Mouse (Mus musculus): ENCODE data around the gene Cd82.

The Cd82 gene

DNA sequence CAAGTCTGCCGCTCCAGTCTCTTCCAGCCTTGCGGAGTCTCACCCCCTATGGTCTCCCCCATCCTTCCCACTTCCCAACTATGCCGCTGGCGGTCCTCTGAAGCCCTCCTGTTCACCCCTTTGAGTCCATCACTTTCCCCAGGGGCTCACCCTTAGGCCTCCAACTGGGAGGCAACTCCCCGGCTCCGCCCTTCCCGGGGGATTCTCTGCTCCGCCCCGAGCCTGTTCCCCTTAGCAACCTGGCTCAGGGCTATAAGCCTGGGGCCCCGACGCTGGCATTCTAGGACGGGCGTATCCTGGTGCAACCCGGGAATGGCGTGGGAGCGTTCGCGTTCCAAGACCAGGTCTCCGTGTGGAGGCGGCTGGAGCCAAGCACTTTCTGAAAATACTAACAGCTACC lies at the start of gene Cd82:
Gene Cd82, minus strand, starts transcription at position 381 of the 400 bp plus-strand sequence.
- peak; percentile 79 for DNase-seq

DNA sequence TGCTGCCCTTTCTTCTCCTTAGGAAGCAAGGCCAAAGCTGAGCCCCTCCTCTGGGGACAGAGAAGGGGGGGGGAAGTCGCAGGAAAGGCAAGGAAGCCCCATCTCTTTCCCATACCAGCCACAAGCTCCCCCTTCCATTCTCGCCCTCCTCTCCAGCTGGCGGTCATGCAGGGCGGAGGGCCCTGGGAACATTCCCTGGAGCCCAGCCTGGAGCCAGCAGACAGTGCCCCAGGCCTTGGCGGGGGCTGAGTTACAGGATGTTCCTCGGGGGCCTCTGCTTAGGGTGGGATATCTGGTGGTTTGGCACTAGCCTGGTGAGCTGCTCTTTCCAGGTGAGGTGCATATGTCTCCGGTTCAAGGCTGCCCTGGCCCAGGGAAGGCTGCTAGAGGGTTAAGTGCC lies 49.2 kb upstream of the Cd82 start:
- no peak for DNase-seq

DNA sequence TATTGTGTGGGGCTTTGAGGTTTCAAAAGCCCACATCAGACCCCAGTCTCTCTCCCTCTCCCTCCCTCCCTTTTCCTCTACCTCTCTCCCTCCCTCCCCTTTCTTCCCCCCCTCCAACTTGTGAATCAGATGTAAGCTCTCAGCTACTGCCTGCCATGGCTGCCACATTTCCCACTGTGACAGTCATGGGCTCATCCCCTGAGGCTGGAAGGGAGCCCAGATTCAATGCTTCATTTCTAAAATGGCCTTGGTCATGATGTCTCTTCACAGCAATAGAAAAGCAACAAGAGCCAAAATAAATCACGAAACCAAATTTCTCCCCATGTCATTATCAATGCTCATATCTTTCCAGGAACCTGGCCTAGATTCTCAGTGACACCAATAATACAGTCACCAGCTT lies 47.9 kb upstream of the Cd82 start:
- no peak for DNase-seq

DNA sequence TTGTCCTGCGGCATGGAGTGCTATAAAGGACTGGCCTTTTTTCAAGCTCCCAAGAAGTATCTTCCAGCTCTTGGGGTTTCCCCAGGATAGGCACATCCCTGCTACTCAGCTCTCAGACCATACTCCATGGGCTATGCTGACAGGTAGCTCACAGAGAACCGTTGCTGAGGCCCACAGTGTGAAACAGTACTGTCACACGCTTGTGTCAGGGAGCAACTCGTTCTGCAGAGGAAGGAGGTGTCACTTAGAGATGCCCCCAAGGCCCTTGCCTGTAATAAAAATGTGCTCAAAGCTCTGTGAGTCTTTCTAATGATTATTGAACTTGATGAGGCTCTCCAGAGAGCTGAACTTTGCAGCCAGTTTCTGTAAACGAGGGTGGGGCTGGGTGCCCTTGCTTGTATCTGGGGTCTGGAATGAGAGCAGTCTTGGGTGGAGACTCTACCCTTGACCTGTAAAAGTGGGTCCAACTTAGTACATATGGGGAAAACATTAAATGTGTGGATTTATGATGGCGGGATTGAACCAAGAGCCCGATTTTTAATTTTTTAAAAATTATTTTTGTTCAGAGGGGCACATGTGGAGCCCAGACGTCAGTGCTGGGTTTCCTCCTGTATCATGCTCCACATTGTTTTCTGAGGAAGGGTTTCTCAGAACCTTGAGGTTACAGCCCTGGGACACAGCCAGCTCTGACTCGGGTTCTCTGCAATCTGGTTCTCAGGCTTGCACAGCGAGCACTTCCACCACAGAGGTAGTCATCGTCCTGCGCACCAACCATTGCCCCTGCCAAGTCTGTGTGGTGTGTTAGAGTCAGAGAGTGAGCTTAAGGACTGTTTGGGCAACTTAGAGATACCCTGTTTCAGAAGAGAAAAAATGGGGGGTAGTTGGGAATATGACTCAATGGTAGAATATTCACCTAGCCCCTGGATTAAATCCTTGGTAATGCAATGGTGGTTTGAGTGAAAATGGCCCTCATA lies 47.1 kb upstream of the Cd82 start:
- DNase-seq, result no peak

DNA sequence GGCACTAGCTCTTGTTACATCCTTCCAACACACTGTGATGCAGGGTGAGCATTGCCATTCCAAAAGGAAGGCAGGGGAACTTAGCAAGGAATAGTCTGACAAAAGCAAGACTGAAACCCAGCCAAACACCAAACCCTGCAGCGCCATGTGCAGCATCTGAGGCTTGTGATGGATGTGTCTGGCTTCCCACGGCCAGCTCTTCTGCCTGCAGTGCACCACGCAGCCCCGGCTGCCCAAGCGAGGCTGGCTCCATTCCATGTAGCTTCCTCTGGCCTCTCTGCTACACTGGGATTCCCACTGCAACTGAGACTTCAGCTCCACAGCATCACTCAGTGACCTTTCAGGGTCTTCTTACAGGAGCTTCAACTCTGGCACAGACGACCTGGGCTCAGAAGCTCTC lies 42.2 kb upstream of the Cd82 start:
- no peak for DNase-seq

DNA sequence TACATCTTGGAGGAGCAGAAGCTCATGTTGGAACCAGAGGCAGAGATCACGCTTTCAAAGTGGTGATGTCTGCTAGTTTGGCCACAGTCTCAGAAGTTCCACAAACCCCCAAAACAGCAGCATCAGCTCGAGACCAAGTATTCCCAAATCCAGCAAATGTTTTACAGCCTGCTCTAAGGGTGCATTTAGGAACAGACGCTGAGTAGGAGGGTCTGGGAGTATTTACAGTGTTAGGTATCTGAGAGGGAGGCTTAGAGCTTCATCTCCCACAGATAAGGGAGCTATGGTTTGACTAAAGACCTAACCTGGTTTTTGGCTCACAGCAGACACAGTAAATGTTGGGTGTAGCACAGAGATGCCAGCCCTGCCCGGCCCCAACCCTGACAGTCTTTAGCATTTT lies 40.4 kb upstream of the Cd82 start:
- DNase-seq, result no peak

DNA sequence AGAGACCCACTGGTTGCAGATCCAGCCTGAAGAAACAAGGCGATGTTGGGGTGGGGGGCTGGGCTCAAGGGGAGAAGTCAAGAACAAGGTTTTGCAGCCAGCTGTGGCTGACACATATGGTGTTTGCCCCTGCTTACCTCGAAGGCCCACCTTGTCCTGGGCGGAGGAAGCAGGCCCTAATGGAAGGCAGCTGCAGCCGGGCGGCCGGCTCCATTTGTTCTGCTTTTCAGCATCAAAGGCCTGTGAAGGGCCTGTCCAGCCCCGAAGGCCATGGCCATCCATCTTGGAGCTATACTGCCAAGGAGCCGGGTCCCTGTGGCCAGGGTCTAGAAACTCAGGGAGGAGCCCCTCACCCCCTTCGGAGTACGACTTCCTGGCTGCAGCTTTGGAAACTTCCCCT lies 38.4 kb upstream of the Cd82 start:
- DNase-seq, result peak; percentile 78

DNA sequence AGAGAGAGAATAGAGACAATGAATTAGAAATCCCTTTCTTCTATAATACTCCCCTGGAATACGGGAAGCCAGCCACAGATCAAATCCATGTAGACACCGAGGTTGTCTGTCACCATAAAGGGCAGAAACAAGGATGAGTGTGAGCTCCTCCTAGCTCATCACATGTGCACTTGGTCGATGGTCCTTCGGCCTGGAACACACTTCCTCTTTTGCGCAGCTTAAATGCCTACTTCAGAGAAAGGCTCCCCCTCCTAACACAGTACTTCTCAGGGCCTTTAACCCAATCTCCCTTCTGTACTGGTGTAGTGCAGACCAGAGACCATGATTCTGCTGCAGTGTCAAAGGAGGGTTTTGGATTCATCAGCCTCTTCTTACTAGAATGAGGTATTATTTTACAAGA lies 34.3 kb upstream of the Cd82 start:
- DNase-seq, result no peak

DNA sequence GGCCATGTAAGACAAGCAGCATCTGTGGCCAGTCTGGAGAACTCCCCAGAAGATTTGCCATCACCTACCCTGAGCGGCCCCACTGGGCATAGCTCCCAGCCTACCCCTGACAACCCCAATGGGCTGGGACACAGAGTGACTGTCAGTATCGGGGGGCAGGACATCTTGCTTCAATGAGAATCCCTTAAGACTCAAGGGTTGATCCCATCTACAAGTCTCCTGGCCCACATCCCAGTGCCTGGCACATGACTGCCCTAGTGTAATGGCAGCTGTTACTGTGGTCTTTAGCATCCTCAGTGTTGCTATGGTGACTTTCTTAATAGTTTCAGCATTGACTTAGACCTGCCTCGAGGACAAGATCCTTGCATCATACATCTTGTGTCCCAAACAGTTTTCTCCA lies 32.2 kb upstream of the Cd82 start:
- DNase-seq, result no peak

DNA sequence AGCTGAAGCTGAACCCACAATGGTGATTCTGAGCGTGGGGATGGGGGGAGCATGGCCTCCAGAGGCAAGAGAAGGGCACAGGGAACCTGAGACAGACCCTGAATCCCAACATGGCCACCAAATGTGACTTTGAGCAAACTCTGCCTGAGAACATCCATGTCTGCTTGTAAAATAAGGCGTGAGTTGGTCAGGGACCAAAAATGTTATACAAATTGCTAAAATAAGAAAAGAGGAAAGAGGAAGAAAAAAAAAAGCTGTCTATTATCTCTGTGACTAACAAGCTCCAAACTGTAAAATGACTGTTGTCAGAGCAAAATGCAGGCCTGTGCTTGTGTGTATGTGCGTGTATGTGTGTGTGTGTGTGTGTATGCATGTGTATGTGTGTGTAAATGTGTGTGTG lies 30.6 kb upstream of the Cd82 start:
- DNase-seq, result no peak

DNA sequence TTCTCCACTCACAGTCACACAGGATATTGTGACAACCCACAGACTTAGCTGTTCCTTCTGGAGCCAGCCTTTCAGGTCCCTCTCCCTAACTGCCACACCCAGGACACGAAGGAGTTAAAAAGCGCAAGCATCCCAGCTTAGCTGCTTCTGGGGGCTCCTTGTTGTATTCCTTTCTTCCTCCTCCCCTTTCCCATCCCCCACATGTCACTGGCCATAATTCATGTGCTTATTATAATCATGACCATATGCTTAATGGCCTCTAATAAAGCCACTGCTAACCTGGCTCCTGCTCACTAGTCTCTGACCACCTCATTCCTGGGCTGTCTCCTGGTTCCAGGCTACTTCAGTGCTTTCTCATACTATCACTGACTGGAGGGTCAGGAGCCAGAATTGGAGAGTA lies 27.6 kb upstream of the Cd82 start:
- DNase-seq, result peak; percentile 72

DNA sequence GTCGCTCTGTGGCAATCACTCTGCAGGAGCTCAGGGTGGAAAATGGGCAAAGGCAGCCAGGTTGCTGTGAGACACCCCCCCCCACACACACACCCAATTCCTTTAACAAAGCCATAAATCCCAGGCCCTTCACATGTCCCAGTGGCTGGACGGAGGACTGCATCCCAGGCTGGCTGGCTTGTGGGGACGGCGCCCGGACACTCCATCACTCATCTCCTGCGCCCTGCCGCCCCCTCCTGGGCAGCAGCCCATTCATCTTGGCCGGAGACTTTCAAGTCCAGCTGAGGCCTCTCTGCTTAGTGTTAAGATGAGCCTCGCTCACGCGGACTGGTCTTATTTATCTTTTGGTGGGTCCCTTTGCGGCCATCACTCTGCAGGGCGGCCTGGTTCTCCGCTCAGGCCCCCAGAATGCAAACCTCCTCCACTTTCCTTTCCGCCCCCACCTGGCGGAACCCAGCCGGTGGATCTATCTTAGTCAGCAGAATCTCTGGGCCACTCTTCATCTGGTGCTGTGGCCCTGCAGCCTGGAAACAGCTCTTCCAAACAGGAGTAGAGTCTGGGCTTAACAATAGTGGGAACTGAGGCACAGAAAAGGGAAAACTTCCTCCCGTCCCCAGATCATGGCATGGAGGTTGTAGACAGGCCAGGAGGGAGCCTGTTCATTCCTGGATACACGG lies 26.1 kb upstream of the Cd82 start:
- DNase-seq, result peak; percentile 81

DNA sequence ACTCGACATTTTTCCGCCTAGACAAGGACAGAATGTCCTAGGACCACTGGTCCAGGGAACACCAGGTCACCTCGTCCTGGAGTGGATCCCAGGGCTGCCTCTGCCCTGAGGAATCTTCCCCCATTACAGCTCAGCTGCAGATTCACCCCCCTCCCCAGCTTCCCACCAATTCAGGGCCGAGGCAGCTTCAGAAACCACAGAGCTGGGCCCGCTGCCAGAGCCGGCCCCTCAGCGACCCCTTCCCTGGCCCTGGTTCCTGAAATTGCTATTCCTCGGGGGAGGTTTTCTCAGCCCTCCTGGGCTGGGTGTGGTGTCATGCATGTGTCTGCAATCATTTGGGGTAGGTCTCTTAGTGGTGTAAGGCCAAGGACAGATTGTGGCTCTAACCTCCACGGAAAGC lies 22.5 kb upstream of the Cd82 start:
- no peak for DNase-seq

DNA sequence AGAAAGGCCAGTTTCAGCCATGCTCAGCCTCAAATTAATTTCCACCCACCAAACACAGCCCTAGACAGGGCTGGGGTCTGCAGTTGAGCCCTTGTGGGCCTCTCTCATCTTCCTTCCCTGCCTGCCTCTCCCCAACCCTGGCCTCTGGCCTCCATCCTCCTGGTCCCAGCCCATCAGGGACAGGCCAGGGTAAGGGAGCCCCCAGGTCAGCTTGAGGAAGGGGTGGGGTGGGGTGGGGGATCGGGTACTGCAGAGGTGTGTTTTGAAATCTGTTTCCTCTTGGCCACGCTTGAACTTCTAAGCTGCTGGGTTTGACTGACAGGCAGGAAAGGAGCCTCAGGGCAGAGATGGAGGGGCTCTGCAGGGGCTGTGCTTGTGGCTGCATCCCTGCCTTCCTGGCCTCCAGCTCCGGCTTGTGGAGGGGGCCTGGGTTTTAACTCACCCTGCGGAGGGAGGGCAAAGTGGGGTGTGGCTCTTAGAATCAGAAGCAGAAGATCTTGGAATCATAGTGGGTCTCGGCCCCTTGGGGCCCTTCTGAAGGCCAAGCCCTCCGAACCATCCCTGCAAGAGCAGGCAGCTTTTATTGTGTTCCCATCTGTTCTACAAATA lies 19.2 kb upstream of the Cd82 start:
- DNase-seq, result peak; percentile 65

DNA sequence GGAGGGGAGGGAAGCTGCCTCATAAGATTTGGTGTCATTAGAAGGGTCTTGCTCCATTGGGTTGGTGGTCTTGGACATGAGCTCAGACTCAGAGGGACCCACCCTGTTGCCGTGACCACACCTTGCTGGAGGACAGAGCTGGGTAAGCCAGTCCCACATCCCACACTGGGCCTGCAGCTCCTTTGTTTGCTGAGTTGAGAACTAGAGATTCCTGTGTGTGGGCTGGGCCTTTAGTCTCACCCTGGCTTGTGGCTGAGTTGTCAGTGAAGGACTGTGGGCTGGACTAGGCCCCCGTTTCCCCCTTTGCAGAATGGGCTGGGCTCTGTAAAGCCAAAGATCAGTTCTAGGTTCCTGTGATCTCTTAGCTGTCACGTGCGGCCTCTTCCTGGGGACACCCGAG lies 15.8 kb upstream of the Cd82 start:
- DNase-seq, result no peak

DNA sequence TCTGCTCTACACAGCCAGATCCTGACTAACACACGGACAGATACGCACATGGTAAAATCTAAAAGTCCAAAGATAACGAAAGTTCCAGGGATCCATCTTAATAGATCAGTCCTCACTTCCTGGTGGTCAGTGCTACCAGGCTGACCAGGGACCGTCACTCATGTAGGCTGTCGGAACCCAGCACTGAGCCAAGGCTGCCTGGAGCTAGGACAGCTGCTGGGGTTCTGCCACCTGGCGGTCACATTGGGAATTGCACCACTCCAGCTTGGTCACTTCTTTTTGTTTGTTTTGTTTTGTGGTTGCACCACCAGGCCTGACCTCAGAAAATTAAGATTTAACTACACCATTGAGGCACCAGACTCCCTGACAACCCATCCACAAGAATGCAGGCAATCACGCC lies 14.6 kb upstream of the Cd82 start:
- peak; percentile 73 for DNase-seq

DNA sequence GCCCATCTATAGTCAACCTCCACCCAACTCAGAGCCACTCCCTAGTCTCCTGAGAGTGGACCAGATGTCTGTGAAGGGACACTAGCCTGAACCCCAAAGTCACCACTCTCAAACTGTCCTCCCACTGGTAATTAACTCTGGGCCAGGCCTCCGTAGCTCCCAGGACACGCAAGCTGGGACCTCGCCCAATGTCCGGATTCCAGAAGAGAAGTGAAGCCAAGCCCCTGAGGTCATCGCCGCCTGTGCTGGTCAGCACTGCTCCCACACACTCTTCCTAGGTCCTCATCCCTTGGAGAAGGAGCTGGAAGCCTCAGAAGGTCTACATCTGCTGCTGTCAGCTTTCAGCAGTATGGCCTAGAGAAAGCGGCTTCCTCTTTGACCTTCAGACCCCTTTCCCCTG lies 13.5 kb upstream of the Cd82 start:
- DNase-seq, result no peak

DNA sequence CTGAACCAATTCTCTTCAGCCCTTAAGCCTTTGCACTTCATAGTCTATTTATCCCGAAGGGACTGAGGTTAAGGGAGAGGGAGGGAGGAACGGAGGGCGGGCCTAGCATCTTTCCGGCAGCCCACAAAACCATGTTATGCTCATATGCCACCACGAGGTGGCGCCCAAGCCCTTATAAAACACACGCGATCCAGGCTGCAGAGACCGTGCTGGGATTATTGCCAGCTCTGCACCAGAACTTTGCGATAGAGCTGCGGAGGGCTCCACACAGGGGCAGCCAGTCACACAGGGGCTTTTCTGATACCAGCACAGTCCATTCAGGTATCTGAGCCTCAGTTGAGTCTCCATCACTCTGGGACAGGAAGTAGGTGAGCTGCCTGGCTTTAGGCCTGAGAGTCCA lies 12.1 kb upstream of the Cd82 start:
- DNase-seq, result peak; percentile 92

DNA sequence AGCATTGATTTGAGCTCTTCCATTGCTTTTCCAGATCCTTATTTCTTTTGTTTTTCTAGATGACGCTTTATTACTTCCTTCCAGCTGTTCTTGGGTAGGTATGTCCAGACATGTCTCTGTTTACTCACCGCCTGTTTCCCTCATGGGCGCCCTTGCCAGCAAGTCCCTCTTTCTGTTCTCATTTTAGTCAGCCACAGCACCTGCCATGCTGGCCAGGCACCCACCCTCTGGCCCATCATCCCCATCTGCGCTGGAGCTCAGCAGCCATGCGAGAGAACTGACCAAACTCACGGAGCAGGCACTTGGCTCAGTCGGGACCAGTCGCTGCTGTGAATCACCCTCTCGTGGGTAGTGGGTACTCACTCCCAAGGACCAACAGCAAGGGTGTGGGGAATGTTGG lies 11.0 kb upstream of the Cd82 start:
- no peak for DNase-seq

DNA sequence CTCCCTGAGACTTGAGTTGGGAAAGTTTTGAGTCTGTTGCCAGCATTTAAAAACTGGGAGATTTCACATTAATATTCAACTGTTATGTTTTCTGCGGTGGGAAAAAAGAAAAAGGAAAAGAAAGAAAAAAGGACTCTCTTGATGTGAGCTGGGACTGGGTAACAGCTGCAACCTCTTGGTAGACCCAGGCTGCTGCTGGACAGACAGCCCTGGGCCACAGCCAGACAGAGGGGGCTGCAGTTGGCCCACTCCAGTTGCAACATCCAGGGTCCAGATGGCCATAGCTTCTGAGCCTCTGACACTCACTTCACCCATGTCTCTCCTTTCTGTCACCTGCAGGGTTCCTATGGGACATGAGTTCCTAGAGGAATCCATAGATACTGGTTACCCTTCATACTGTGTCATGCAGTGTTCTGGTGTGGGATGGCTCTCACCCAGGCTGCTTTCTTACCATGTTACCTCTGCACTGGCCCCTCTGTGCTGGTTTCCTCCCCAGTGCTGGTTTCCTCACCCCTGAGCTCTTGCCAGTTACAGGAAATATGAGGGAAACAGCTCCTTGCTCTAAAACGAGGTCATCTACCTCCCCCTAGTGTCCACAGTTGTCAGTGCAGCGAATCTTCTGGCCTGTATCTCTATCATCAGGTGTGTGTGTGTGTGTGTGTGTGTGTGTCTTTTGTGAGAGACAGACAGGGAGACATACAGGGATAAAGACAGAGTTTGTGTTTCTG lies 8.1 kb upstream of the Cd82 start:
- peak; percentile 79 for DNase-seq

DNA sequence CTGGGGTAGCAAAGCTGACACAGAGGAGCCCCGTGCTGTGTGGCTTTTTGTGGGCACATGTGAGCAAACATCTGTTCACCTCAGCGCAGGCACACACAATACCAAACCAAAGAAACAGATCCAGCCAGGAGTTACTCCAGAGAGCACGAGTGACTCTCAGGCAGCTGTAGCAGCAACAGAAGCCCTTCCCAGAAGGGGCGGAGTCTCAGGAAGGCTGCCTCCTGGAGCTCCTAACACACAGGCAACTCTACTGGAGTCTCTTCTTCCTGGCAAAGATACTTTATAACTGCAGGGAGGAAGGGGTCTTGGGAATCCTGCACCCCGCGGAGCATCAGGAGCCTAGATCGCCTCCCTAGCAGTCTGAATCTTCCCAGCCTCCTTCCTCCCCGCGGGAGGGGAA lies 7.2 kb upstream of the Cd82 start:
- DNase-seq, result peak; percentile 80

DNA sequence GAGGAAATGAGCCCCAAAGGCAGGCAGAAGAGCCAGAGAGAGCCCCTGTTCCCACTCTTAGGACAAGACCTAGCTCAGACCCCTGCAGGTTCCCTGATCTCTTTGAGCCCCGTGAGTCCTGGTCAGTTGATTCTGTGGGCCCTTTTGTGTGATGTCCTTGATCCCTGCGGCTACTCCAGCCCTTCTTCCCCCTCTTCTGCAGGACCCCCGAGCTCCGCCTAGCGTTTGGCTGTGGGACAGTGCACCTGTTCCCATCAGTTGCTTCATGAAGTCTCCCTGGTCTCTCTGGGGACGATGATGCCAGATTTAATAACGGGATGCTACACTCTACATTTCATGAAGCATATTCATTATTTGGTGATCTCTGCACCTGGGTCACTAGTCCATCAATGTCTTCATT lies 6.2 kb upstream of the Cd82 start:
- DNase-seq, result peak; percentile 79

DNA sequence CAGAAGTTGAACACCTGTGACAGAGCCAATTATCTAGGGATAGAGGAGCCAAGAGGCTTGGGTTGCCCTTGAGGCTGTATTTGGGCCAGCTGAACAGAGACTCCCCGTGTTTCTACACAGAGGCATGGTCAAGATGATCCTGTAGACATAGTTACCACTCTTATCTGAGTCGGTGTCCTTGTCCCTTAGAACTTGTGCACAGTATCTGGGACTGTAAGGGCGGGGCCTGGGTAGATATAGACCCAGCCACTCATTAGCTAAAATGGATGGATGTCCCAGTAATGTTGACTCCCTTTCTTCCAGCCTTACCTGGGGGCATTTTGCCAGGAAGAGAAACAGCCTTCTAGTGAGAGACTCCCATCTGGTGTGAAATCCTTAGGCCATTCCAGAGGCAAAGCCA lies 3.4 kb upstream of the Cd82 start:
- no peak for DNase-seq

Data from embryo, embryonic 11 days (tissue).